In genomic region chr5:141131906-141132305, GRCm38 (mm10) we compare ENCODE assay signal across 18 mouse cellular contexts.
"Had no signal": no experiment of that assay in that cellular context is flagged by ENCODE, and none has a peak within 500 bp of the region (broad histone marks: within the 10 kb centered on the region; RNA-seq: fewer than 3 reads in every experiment).

No protein-coding gene starts in this region.

- H3K27me3 ChIP-seq: limb, embryonic 12.5 days; midbrain, embryonic 15.5 days; neural tube, embryonic 12.5 days; stomach, embryonic 15.5 days had no signal

- H3K9me3 ChIP-seq: limb, embryonic 12.5 days; midbrain, embryonic 15.5 days; neural tube, embryonic 12.5 days; stomach, embryonic 15.5 days had no signal

- H3K9ac ChIP-seq: limb, embryonic 12.5 days; liver, embryonic 14.5 days; midbrain, embryonic 15.5 days; neural tube, embryonic 12.5 days; stomach, embryonic 15.5 days had no signal

- H3K36me3 ChIP-seq: limb, embryonic 12.5 days; midbrain, embryonic 15.5 days; neural tube, embryonic 12.5 days; stomach, embryonic 15.5 days had no signal

- H3K4me1 ChIP-seq: midbrain, embryonic 15.5 days; neural tube, embryonic 12.5 days; stomach, embryonic 15.5 days had no signal

- ATAC-seq: intestine, postnatal 0 days; lung, postnatal 0 days; midbrain, embryonic 15.5 days had no signal

- H3K27ac ChIP-seq: layer of hippocampus, adult 2 months; limb, embryonic 12.5 days; liver, embryonic 14.5 days; midbrain, embryonic 15.5 days; neural tube, embryonic 12.5 days; stomach, embryonic 15.5 days had no signal

- H3K4me2 ChIP-seq: limb, embryonic 12.5 days; midbrain, embryonic 11.5 days; midbrain, embryonic 15.5 days; neural tube, embryonic 12.5 days; stomach, embryonic 15.5 days had no signal

- DNase-seq: kidney, adult 8-10 months; kidney, postnatal 10 days; kidney, postnatal 4 days; liver; lung, adult 2 months; lung, postnatal 36 days; retina, postnatal 1 day; right cerebral cortex, postnatal 14 days; thymus, postnatal 4 days had no signal

- H3K4me3 ChIP-seq: layer of hippocampus, adult 2 months; limb, embryonic 12.5 days; midbrain, embryonic 15.5 days; neural tube, embryonic 12.5 days; stomach, embryonic 15.5 days had no signal
